Mouse (Mus musculus) liver, adult (tissue): ENCODE measurements around the gene Zfp37.

Experiments
- GATA4 ChIP-seq: IDR thresholded peaks from 2 replicates; pipeline ENCODE4 v1.6.1; 2014; ENCODE audit warnings: mild to moderate bottlenecking, low read length; ENCODE audit not compliant: insufficient replicate concordance

The Zfp37 gene

GRCm38 (mm10) chr4:62230769-62231168 is at the start of gene Zfp37:
Gene Zfp37 (minus strand): TSS chr4:62231047.
- TF ChIP-seq GATA4 = no peak

- no peak for TF ChIP-seq GATA4
Measured at GRCm38 (mm10) chr4:62278081-62278480, 47.2 kb upstream of the Zfp37 start.

- no peak for TF ChIP-seq GATA4
Measured at GRCm38 (mm10) chr4:62277222-62277621, 46.4 kb upstream of the Zfp37 start.

GRCm38 (mm10) chr4:62276642-62277041 is 45.8 kb upstream of the Zfp37 start:
- TF ChIP-seq GATA4 = no peak

- TF ChIP-seq GATA4 = no peak
Measured at GRCm38 (mm10) chr4:62274841-62275536, 44.1 kb upstream of the Zfp37 start.

- no peak for TF ChIP-seq GATA4
Measured at GRCm38 (mm10) chr4:62273916-62274315, 43.1 kb upstream of the Zfp37 start.

- TF ChIP-seq GATA4 = no peak
Measured at GRCm38 (mm10) chr4:62272696-62273095, 41.8 kb upstream of the Zfp37 start.

- TF ChIP-seq GATA4 = no peak
Measured at GRCm38 (mm10) chr4:62267101-62267500, 36.3 kb upstream of the Zfp37 start.

GRCm38 (mm10) chr4:62265154-62265836 is 34.4 kb upstream of the Zfp37 start:
- no peak for TF ChIP-seq GATA4

- no peak for TF ChIP-seq GATA4
Measured at GRCm38 (mm10) chr4:62263133-62263844, 32.4 kb upstream of the Zfp37 start.

GRCm38 (mm10) chr4:62262276-62262675 is 31.4 kb upstream of the Zfp37 start, which contains the start of gene Slc31a2:
Gene Slc31a2 (plus strand): TSS chr4:62262562.
- no peak for TF ChIP-seq GATA4

- TF ChIP-seq GATA4 = no peak
Measured at GRCm38 (mm10) chr4:62256931-62257330, 26.1 kb upstream of the Zfp37 start.

GRCm38 (mm10) chr4:62254551-62254950 is 23.7 kb upstream of the Zfp37 start:
- TF ChIP-seq GATA4 = no peak

GRCm38 (mm10) chr4:62251776-62252175 is 20.9 kb upstream of the Zfp37 start:
- no peak for TF ChIP-seq GATA4

GRCm38 (mm10) chr4:62250896-62251544 is 20.2 kb upstream of the Zfp37 start:
- TF ChIP-seq GATA4 = no peak

- TF ChIP-seq GATA4 = no peak
Measured at GRCm38 (mm10) chr4:62248328-62248727, 17.5 kb upstream of the Zfp37 start.

GRCm38 (mm10) chr4:62240586-62240985 is 9.7 kb upstream of the Zfp37 start:
- TF ChIP-seq GATA4 = no peak
